Mouse (Mus musculus) lung, adult 2 months (tissue): ENCODE measurements around the gene Gm26897.

Source experiments
- CTCF ChIP-seq: fragments of 200-500 bp; IDR thresholded peaks from 2 replicates; pipeline ENCODE4 v1.5.1; 2011; ENCODE audit warnings: mild to moderate bottlenecking, low read length, control low read depth; ENCODE audit not compliant: insufficient read depth
- POLR2A ChIP-seq: fragments of 200-500 bp; IDR thresholded peaks from 2 replicates; pipeline ENCODE4 v1.6.1; 2011; ENCODE audit warnings: low read depth, mild to moderate bottlenecking, control low read depth, low read length, borderline replicate concordance; ENCODE audit errors: extremely low read depth

GRCm38 (mm10) chr5:111755330-111755729 lies 21.6 kb downstream of the Gm26897 start:
- TF ChIP-seq CTCF (no peak), POLR2A (no peak)
